Mouse (Mus musculus): ENCODE results near the gene Bnc2. TPM values are rescaled to one million over a fixed set of nuclear protein-coding genes. Genes with fewer than 3 reads are reported as not detected.

The Bnc2 gene
- polyA plus RNA-seq, 1 experiment = 7.2 TPM

DNA sequence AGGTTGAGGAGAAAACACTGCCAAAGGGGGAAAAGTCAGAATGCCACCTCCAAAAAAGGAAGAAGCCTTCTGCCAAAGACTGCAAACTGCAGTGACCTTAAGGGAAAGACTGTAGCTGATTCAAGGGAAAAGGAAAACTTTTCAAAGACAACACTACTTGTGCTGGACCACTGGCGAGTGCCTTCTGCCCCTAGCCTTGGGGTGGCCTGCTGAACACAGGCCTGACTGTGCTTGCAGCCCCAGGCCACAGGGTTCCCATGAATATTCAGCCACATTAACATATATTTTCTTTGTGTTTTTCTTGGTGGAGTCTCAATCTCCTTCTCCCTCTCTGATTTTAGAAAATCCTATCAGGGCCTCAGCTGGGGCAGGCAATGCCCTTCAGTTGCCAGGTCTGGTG lies 317.7 kb downstream of the Bnc2 start:
- Histone ChIP-seq H3K9ac (ENCODE audit: low read depth, poor library complexity, severe bottlenecking) (no peak overlapping the region), H3K4me3 (ENCODE audit: low read depth, low read length) (no peak overlapping the region), H3K27ac (ENCODE audit: insufficient read depth, low read length) (no peak overlapping the region), H3K36me3 (ENCODE audit: control insufficient read depth, insufficient read depth, low read length, poor library complexity, severe bottlenecking) (no peaks in the 10 kb centered on the region), H3K4me1 (ENCODE audit: control insufficient read depth, insufficient read depth, low read length) (no peaks in the 10 kb centered on the region), H3K9me3 (replicated peaks; ENCODE audit: control insufficient read depth, insufficient read depth, low read length, poor library complexity, severe bottlenecking) (no peaks in the 10 kb centered on the region), H3K27me3 (ENCODE audit: control insufficient read depth, insufficient read depth, low read length, poor library complexity, severe bottlenecking) (no peaks in the 10 kb centered on the region)
- no peak for TF ChIP-seq CTCF (IDR thresholded peaks at IDR 0.05; ENCODE audit: low read depth, low read length)
- TF ChIP-seq EP300 (IDR thresholded peaks at IDR 0.05; ENCODE audit: insufficient read depth, low read depth, low read length) = no peak
- no peak for TF ChIP-seq POLR2A (IDR thresholded peaks at IDR 0.05; ENCODE audit: insufficient read depth, low read length)

DNA sequence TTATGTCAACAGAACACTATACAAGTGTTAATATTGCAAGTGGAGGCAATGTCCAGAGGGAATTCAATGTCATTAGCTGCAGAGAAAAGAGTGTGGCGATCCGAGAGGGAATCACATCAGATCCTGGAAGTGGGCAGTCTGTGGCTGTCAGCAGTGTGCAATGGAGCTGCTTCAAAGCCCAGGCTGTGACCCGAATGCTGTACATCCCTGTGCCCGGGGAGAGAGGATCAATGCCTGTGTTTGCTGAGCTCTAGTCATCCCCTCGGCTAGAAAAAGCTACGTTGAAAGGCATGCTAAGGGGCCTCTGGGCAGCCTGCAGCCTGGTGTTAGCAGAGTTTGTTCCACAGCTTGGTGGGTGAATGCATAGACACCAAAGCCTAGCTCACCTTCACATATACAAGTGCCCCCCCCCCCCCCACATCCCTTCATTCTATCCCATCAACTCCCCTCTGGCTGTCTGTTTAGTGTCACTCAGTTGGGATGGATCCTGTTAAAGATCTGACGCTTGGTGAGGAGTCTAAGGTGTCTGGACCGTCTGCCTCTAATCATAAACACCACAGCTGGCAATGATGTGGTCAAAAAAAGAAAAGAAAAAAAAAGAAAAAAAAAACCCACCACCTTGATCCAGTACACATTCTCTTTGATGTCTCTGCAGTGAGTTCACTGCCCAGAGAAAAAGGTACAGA lies 318.5 kb downstream of the Bnc2 start:
- Histone ChIP-seq H3K9ac (ENCODE audit: low read depth, poor library complexity, severe bottlenecking) (no peak overlapping the region), H3K36me3 (ENCODE audit: control insufficient read depth, insufficient read depth, low read length, poor library complexity, severe bottlenecking) (no peaks in the 10 kb centered on the region), H3K27me3 (ENCODE audit: control insufficient read depth, insufficient read depth, low read length, poor library complexity, severe bottlenecking) (no peaks in the 10 kb centered on the region), H3K9me3 (replicated peaks; ENCODE audit: control insufficient read depth, insufficient read depth, low read length, poor library complexity, severe bottlenecking) (no peaks in the 10 kb centered on the region), H3K4me3 (ENCODE audit: low read depth, low read length) (no peak overlapping the region), H3K27ac (ENCODE audit: insufficient read depth, low read length) (no peak overlapping the region), H3K4me1 (ENCODE audit: control insufficient read depth, insufficient read depth, low read length) (no peaks in the 10 kb centered on the region)
- TF ChIP-seq CTCF (IDR thresholded peaks at IDR 0.05; ENCODE audit: low read depth, low read length) (no peak), EP300 (IDR thresholded peaks at IDR 0.05; ENCODE audit: insufficient read depth, low read depth, low read length) (no peak), POLR2A (IDR thresholded peaks at IDR 0.05; ENCODE audit: insufficient read depth, low read length) (no peak)

DNA sequence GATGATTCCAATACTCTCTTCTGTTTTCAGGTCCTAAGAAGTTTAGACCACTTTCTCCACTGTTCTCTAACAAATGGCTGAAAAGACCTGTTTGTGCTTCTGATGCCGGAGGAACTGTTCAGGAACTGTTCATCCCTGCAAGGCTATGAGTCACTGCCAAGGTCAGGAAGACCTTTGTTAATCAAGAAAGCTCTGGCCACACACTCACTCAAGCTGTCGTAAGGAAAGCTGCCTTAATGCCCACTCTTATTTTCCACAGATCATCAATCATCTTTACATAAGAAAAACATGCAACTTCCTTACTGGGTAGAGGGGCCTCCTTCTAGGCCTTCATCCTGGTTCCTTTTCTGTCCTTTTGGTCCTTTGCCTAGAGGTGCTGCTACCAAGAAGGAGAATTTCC lies 322.4 kb downstream of the Bnc2 start:
- no peaks in the 10 kb centered on the region for H3K4me1 ChIP-seq (ENCODE audit: control insufficient read depth, insufficient read depth, low read length)
- no peaks in the 10 kb centered on the region for H3K27me3 ChIP-seq (ENCODE audit: control insufficient read depth, insufficient read depth, low read length, poor library complexity, severe bottlenecking)
- H3K27ac ChIP-seq (ENCODE audit: insufficient read depth, low read length) = no peak overlapping the region
- H3K9me3 ChIP-seq (replicated peaks; ENCODE audit: control insufficient read depth, insufficient read depth, low read length, poor library complexity, severe bottlenecking) = no peaks in the 10 kb centered on the region
- TF ChIP-seq CTCF (IDR thresholded peaks at IDR 0.05; ENCODE audit: low read depth, low read length) = no peak
- no peak for TF ChIP-seq EP300 (IDR thresholded peaks at IDR 0.05; ENCODE audit: insufficient read depth, low read depth, low read length)
- TF ChIP-seq POLR2A (IDR thresholded peaks at IDR 0.05; ENCODE audit: insufficient read depth, low read length) = no peak
- no peaks in the 10 kb centered on the region for H3K36me3 ChIP-seq (ENCODE audit: control insufficient read depth, insufficient read depth, low read length, poor library complexity, severe bottlenecking)
- no peak overlapping the region for H3K9ac ChIP-seq (ENCODE audit: low read depth, poor library complexity, severe bottlenecking)
- H3K4me3 ChIP-seq (ENCODE audit: low read depth, low read length) = no peak overlapping the region

- H3K4me1 ChIP-seq (ENCODE audit: control insufficient read depth, insufficient read depth, low read length) = no peaks in the 10 kb centered on the region
- no peak for TF ChIP-seq EP300 (IDR thresholded peaks at IDR 0.05; ENCODE audit: insufficient read depth, low read depth, low read length)
- no peak for TF ChIP-seq POLR2A (IDR thresholded peaks at IDR 0.05; ENCODE audit: insufficient read depth, low read length)
- TF ChIP-seq CTCF (IDR thresholded peaks at IDR 0.05; ENCODE audit: low read depth, low read length) = no peak
- no peak overlapping the region for H3K4me3 ChIP-seq (ENCODE audit: low read depth, low read length)
- H3K36me3 ChIP-seq (ENCODE audit: control insufficient read depth, insufficient read depth, low read length, poor library complexity, severe bottlenecking) = no peaks in the 10 kb centered on the region
- H3K27ac ChIP-seq (ENCODE audit: insufficient read depth, low read length) = no peak overlapping the region
- no peak overlapping the region for H3K9ac ChIP-seq (ENCODE audit: low read depth, poor library complexity, severe bottlenecking)
- H3K27me3 ChIP-seq (ENCODE audit: control insufficient read depth, insufficient read depth, low read length, poor library complexity, severe bottlenecking) = no peaks in the 10 kb centered on the region
- no peaks in the 10 kb centered on the region for H3K9me3 ChIP-seq (replicated peaks; ENCODE audit: control insufficient read depth, insufficient read depth, low read length, poor library complexity, severe bottlenecking)
These were observed 325.5 kb downstream of the Bnc2 start for GRCm38 (mm10) chr4:84349536-84349935.

- no peaks in the 10 kb centered on the region for H3K9me3 ChIP-seq (replicated peaks; ENCODE audit: control insufficient read depth, insufficient read depth, low read length, poor library complexity, severe bottlenecking)
These were observed 335.9 kb downstream of the Bnc2 start for GRCm38 (mm10) chr4:84339172-84339571.

GRCm38 (mm10) chr4:84331995-84332394 lies 343.1 kb downstream of the Bnc2 start:
- Histone ChIP-seq H3K9me3 (replicated peaks; ENCODE audit: control insufficient read depth, insufficient read depth, low read length, poor library complexity, severe bottlenecking) (no peaks in the 10 kb centered on the region), H3K27me3 (ENCODE audit: control insufficient read depth, insufficient read depth, low read length, poor library complexity, severe bottlenecking) (no peaks in the 10 kb centered on the region), H3K9ac (ENCODE audit: low read depth, poor library complexity, severe bottlenecking) (no peak overlapping the region), H3K27ac (ENCODE audit: insufficient read depth, low read length) (no peak overlapping the region), H3K4me3 (ENCODE audit: low read depth, low read length) (no peak overlapping the region), H3K4me1 (ENCODE audit: control insufficient read depth, insufficient read depth, low read length) (no peaks in the 10 kb centered on the region), H3K36me3 (ENCODE audit: control insufficient read depth, insufficient read depth, low read length, poor library complexity, severe bottlenecking) (no peaks in the 10 kb centered on the region)
- TF ChIP-seq POLR2A (IDR thresholded peaks at IDR 0.05; ENCODE audit: insufficient read depth, low read length) (no peak), EP300 (IDR thresholded peaks at IDR 0.05; ENCODE audit: insufficient read depth, low read depth, low read length) (no peak), CTCF (IDR thresholded peaks at IDR 0.05; ENCODE audit: low read depth, low read length) (no peak)

More at GRCm38 (mm10) chr4:84339172-84339571, 335.9 kb downstream of the Bnc2 start:
- no peak overlapping the region for H3K4me3 ChIP-seq (ENCODE audit: low read depth, low read length)
- TF ChIP-seq EP300 (IDR thresholded peaks at IDR 0.05; ENCODE audit: insufficient read depth, low read depth, low read length) (no peak), POLR2A (IDR thresholded peaks at IDR 0.05; ENCODE audit: insufficient read depth, low read length) (no peak), CTCF (IDR thresholded peaks at IDR 0.05; ENCODE audit: low read depth, low read length) (no peak)
- H3K4me1 ChIP-seq (ENCODE audit: control insufficient read depth, insufficient read depth, low read length) = no peaks in the 10 kb centered on the region
- H3K9ac ChIP-seq (ENCODE audit: low read depth, poor library complexity, severe bottlenecking) = no peak overlapping the region
- no peaks in the 10 kb centered on the region for H3K36me3 ChIP-seq (ENCODE audit: control insufficient read depth, insufficient read depth, low read length, poor library complexity, severe bottlenecking)
- H3K27ac ChIP-seq (ENCODE audit: insufficient read depth, low read length) = no peak overlapping the region
- no peaks in the 10 kb centered on the region for H3K27me3 ChIP-seq (ENCODE audit: control insufficient read depth, insufficient read depth, low read length, poor library complexity, severe bottlenecking)
